Mouse (Mus musculus) MEL (cell line): ENCODE data around the gene Cntnap2. TPM values are rescaled to one million over a fixed set of nuclear protein-coding genes. Genes with fewer than 3 reads are reported as not detected.

Experiments used
- DNase-seq: peaks from one replicate; pipeline ENCODE4 v3.0.0; 2011; ENCODE audit warnings: low read depth, low spot score
- H3K27ac ChIP-seq: 2 replicates; pipeline ENCODE4 v1.5.1; 2012; ENCODE audit warnings: low read depth, mild to moderate bottlenecking, control low read depth, low read length, moderate library complexity; ENCODE audit not compliant: control insufficient read depth
- H3K27me3 ChIP-seq, 2 experiments: fragments of 150-350 bp in 1 of 2; sonication (generic) in 1 of 2; 2 replicates each; pipeline ENCODE4 v1.6.1; 2012; ENCODE audit warnings: low read length in 2 of 2, mild to moderate bottlenecking in 2 of 2, improper control_type of control experiment in 1 of 2, moderate library complexity in 1 of 2; ENCODE audit not compliant: insufficient read depth in 2 of 2, control insufficient read depth in 1 of 2
- H3K36me3 ChIP-seq, 2 experiments: 2 replicates each; pipeline ENCODE4 v1.6.1; 2012 to 2014; ENCODE audit warnings: low read length in 2 of 2, improper control_type of control experiment in 1 of 2, inconsistent platforms in 1 of 2, mild to moderate bottlenecking in 1 of 2; ENCODE audit not compliant: insufficient read depth in 2 of 2, control insufficient read depth in 1 of 2
- H3K4me1 ChIP-seq, 2 experiments: fragments of 150-350 bp in 1 of 2; sonication (generic) in 1 of 2; 2 replicates each; pipeline ENCODE4 v1.6.1; 2012; ENCODE audit warnings: low read length in 2 of 2, improper control_type of control experiment in 1 of 2, mild to moderate bottlenecking in 1 of 2; ENCODE audit not compliant: insufficient read depth in 2 of 2, control insufficient read depth in 1 of 2
- H3K4me3 ChIP-seq, 2 experiments: fragments of 150-350 bp in 1 of 2; sonication (generic) in 1 of 2; 2 replicates each; pipeline ENCODE4 v1.5.1; 2012; ENCODE audit warnings: low read depth in 2 of 2, low read length in 2 of 2, mild to moderate bottlenecking in 2 of 2, moderate library complexity in 2 of 2, control low read depth in 1 of 2, improper control_type of control experiment in 1 of 2; ENCODE audit not compliant: control insufficient read depth in 1 of 2, insufficient read depth in 1 of 2
- H3K79me2 ChIP-seq: 2 replicates; pipeline ENCODE4 v1.6.1; 2012; ENCODE audit warnings: mild to moderate bottlenecking, low read length, moderate library complexity; ENCODE audit not compliant: control insufficient read depth, poor library complexity, insufficient read depth
- H3K9ac ChIP-seq: 2 replicates; pipeline ENCODE4 v1.6.1; 2012; ENCODE audit warnings: low read depth, mild to moderate bottlenecking, control low read depth, low read length, moderate library complexity; ENCODE audit not compliant: control insufficient read depth, poor library complexity, severe bottlenecking
- H3K9me3 ChIP-seq: fragments of 150-350 bp; sonication (generic); replicated peaks from 2 replicates; pipeline ENCODE4 v1.6.1; 2012; ENCODE audit warnings: mild to moderate bottlenecking, low read length, improper control_type of control experiment, moderate library complexity; ENCODE audit not compliant: insufficient read depth
- CHD1 ChIP-seq: IDR thresholded peaks from 2 replicates; pipeline ENCODE4 v1.6.1; 2012; ENCODE audit warnings: low read depth, mild to moderate bottlenecking, inconsistent platforms, low read length, improper control_type of control experiment
- CHD2 ChIP-seq: IDR thresholded peaks from 2 replicates; pipeline ENCODE4 v1.6.1; 2011; ENCODE audit warnings: low read length, improper control_type of control experiment
- CTCF ChIP-seq, 3 experiments: IDR thresholded peaks in 2 of 3; conservative IDR thresholded peaks in 1 of 3; 2 replicates each; pipeline ENCODE4 v1.5.1; 2011 to 2012; ENCODE audit warnings: low read length in 3 of 3, low read depth in 2 of 3, mild to moderate bottlenecking in 2 of 3, improper control_type of control experiment in 1 of 3, inconsistent platforms in 1 of 3, mixed read lengths in 1 of 3, moderate library complexity in 1 of 3; ENCODE audit not compliant: control insufficient read depth in 1 of 3, insufficient read depth in 1 of 3, poor library complexity in 1 of 3, severe bottlenecking in 1 of 3
- E2F4 ChIP-seq: IDR thresholded peaks from 2 replicates; pipeline ENCODE4 v1.6.1; 2011; ENCODE audit warnings: low read depth, low read length, improper control_type of control experiment, borderline replicate concordance
- EP300 ChIP-seq, 2 experiments: IDR thresholded peaks; 2 replicates each; pipeline ENCODE4 v1.6.1; 2011; ENCODE audit warnings: improper control_type of control experiment in 2 of 2, low read length in 2 of 2, low read depth in 1 of 2, mild to moderate bottlenecking in 1 of 2
- GABPA ChIP-seq: IDR thresholded peaks from 2 replicates; pipeline ENCODE4 v1.6.1; 2012; ENCODE audit warnings: low read depth, mild to moderate bottlenecking, inconsistent platforms, low read length, improper control_type of control experiment, moderate library complexity
- HCFC1 ChIP-seq: IDR thresholded peaks from 2 replicates; pipeline ENCODE4 v1.6.1; 2012; ENCODE audit warnings: low read depth, mild to moderate bottlenecking, inconsistent platforms, low read length, improper control_type of control experiment, moderate library complexity
- JUND ChIP-seq: IDR thresholded peaks from 2 replicates; pipeline ENCODE4 v1.6.1; 2011; ENCODE audit warnings: low read depth, mild to moderate bottlenecking, improper control_type of control experiment, low read length
- MAX ChIP-seq: IDR thresholded peaks from 2 replicates; pipeline ENCODE4 v1.6.1; 2011; ENCODE audit warnings: low read length, improper control_type of control experiment
- MEF2A ChIP-seq: IDR thresholded peaks from 2 replicates; pipeline ENCODE4 v1.6.1; 2014; ENCODE audit warnings: low read depth, mild to moderate bottlenecking, inconsistent platforms, low read length, improper control_type of control experiment; ENCODE audit not compliant: poor library complexity, insufficient replicate concordance, severe bottlenecking; ENCODE audit errors: extremely low read depth
- MXI1 ChIP-seq: IDR thresholded peaks from 2 replicates; pipeline ENCODE4 v1.6.1; 2011; ENCODE audit warnings: mild to moderate bottlenecking, low read depth, low read length, improper control_type of control experiment
- MYB ChIP-seq: IDR thresholded peaks from 2 replicates; pipeline ENCODE4 v1.6.1; 2011; ENCODE audit warnings: mild to moderate bottlenecking, low read depth, low read length, improper control_type of control experiment
- NELFE ChIP-seq: IDR thresholded peaks from 2 replicates; pipeline ENCODE4 v1.6.1; 2011; ENCODE audit warnings: low read depth, low read length, improper control_type of control experiment
- NRF1 ChIP-seq: IDR thresholded peaks from 2 replicates; pipeline ENCODE4 v1.6.1; 2014; ENCODE audit warnings: low read depth, mild to moderate bottlenecking, inconsistent platforms, low read length, improper control_type of control experiment, moderate library complexity; ENCODE audit not compliant: poor library complexity, insufficient read depth, severe bottlenecking
- POLR2A ChIP-seq, 2 experiments: IDR thresholded peaks; 2 replicates each; pipeline ENCODE4 v1.6.1; 2011 to 2012; ENCODE audit warnings: low read length in 2 of 2, mild to moderate bottlenecking in 2 of 2, control low read depth in 1 of 2, improper control_type of control experiment in 1 of 2, low read depth in 1 of 2, moderate library complexity in 1 of 2; ENCODE audit not compliant: control insufficient read depth in 1 of 2, insufficient read depth in 1 of 2, poor library complexity in 1 of 2
- POLR2AphosphoS2 ChIP-seq: IDR thresholded peaks from 2 replicates; pipeline ENCODE4 v1.6.1; 2011; ENCODE audit warnings: low read length, improper control_type of control experiment
- RCOR1 ChIP-seq: IDR thresholded peaks from 2 replicates; pipeline ENCODE4 v1.6.1; 2012; ENCODE audit warnings: low read depth, mild to moderate bottlenecking, inconsistent platforms, low read length, improper control_type of control experiment
- SIN3A ChIP-seq: IDR thresholded peaks from 2 replicates; pipeline ENCODE4 v1.6.1; 2012; ENCODE audit warnings: low read length, improper control_type of control experiment, inconsistent platforms
- SMC3 ChIP-seq: IDR thresholded peaks from 2 replicates; pipeline ENCODE4 v1.6.1; 2011; ENCODE audit warnings: low read depth, low read length, improper control_type of control experiment
- TBP ChIP-seq: IDR thresholded peaks from 2 replicates; pipeline ENCODE4 v1.8.0; 2011; ENCODE audit warnings: low read depth, low read length, improper control_type of control experiment
- TCF12 ChIP-seq: IDR thresholded peaks from 2 replicates; pipeline ENCODE4 v1.6.1; 2014; ENCODE audit warnings: low read depth, mild to moderate bottlenecking, inconsistent platforms, low read length, improper control_type of control experiment, moderate library complexity
- UBTF ChIP-seq: IDR thresholded peaks from 2 replicates; pipeline ENCODE4 v1.6.1; 2012; ENCODE audit warnings: low read depth, mild to moderate bottlenecking, inconsistent platforms, low read length, improper control_type of control experiment, moderate library complexity, borderline replicate concordance; ENCODE audit not compliant: insufficient read depth
- ZC3H11A ChIP-seq: IDR thresholded peaks from 2 replicates; pipeline ENCODE4 v1.6.1; 2012; ENCODE audit warnings: low read depth, mild to moderate bottlenecking, inconsistent platforms, low read length, improper control_type of control experiment
- ZKSCAN1 ChIP-seq: IDR thresholded peaks from 2 replicates; pipeline ENCODE4 v1.6.1; 2012; ENCODE audit warnings: low read depth, mild to moderate bottlenecking, inconsistent platforms, low read length, improper control_type of control experiment, moderate library complexity
- ZMIZ1 ChIP-seq: IDR thresholded peaks from 2 replicates; pipeline ENCODE4 v1.6.1; 2012; ENCODE audit warnings: low read depth, mild to moderate bottlenecking, inconsistent platforms, low read length, improper control_type of control experiment, moderate library complexity
- ZNF384 ChIP-seq: IDR thresholded peaks from 2 replicates; pipeline ENCODE4 v1.6.1; 2012; ENCODE audit warnings: low read depth, mild to moderate bottlenecking, inconsistent platforms, low read length, improper control_type of control experiment
- polyA plus RNA-seq, 2 experiments: library from polyadenylated mRNA; stranded (reverse) in 1 of 2; unstranded in 1 of 2; fragments of >175 nt in 1 of 2; fragments of >200 nt in 1 of 2; gene quantifications; 2 replicates each; pipeline versions ENCODE4 v1.2.1 to v1.2.4; 2012; ENCODE audit warnings: low replicate concordance in 2 of 2, low read depth in 1 of 2; ENCODE audit not compliant: insufficient read length in 2 of 2, insufficient read depth in 1 of 2, missing spikeins in 1 of 2
- total RNA-seq: library from RNA; depleted of rRNA; stranded (reverse); fragments of 300-350 nt; gene quantifications from 2 replicates; pipeline ENCODE4 v1.2.3, GENCODE M21; 2012

Gene Cntnap2
- total and polyA plus RNA-seq, 3 experiments = 0.01 TPM; not detected in 2

DNA sequence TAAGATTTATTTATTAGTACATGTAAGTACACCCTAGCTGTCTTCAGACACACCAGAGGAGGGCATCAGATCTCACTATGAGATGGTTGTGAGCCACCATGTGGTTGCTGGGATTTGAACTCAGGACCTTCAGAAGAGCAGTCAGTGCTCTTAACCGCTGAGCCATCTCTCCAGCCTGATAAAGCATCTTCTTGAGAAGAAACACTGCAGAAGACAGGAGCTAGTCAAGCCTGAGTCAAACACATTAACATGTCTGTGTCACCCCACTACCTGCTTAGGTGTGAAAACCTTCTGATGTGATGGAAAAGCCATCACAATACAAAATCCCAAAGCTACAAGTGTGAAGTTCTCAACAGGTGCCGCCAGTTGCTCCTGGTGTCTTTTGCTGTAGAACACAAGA lies 2275.2 kb downstream of the Cntnap2 start:
- Histone ChIP-seq H3K4me3 (no peak overlapping the region), H3K36me3 (peaks cover 0 to 2% of the 10 kb centered on the region in 2 experiments; a peak in 1 of 4 replicates), H3K27me3 (peaks cover 2 to 5% of the 10 kb centered on the region in 2 experiments), H3K27ac (no peak overlapping the region), H3K9me3 (no peaks in the 10 kb centered on the region), H3K4me1 (peaks cover 0 to 3% of the 10 kb centered on the region in 2 experiments; a peak in 1 of 4 replicates), H3K9ac (no peak overlapping the region), H3K79me2 (no peaks in the 10 kb centered on the region)
- DNase-seq = no peak
- TF ChIP-seq MEF2A = no peak
- TF ChIP-seq RCOR1 = no peak
- peak; percentile 72; the same call in 1 of the 2 replicates for TF ChIP-seq TBP

DNA sequence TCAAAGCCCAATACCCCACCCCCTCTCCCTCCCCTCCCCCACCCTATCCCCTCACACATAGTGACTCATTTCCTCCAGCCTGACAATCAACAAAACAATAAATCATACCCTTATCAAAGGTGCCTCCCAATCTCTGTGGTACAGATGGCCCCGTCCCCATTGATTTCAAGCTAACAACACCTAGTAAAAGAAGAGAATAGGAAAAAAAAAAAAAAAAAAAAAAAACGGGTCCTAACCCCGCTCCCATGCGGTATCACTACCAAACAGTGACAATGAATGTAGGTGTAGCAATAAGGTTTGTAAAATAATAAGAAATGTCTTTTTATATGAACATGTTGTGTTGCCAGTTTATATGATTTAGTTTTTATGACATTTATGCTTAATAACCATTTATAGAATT lies 2278.1 kb downstream of the Cntnap2 start:
- TF ChIP-seq ZNF384 (peak; percentile 76), NRF1 (no peak), HCFC1 (no peak), TBP (no peak), TCF12 (0 out of 2 replicates have a peak, but pooled peaks have one; percentile 39), ZMIZ1 (no peak), POLR2A (IDR thresholded peaks at IDR 0.05; ENCODE audit: control insufficient read depth in 1 of 2, insufficient read depth in 1 of 2, low read depth in 1 of 2, low read length in 2 of 2, poor library complexity in 1 of 2) (no peak), EP300 (IDR thresholded peaks at IDR 0.05; ENCODE audit: low read depth in 1 of 2, low read length in 2 of 2) (peak; percentile 18 to 38; a peak in 2 of 4 replicates), E2F4 (no peak), NELFE (no peak)
- H3K4me3 ChIP-seq = no peak overlapping the region
- H3K36me3 ChIP-seq = peaks cover 0 to 2% of the 10 kb centered on the region in 2 experiments; a peak in 1 of 4 replicates
- H3K9me3 ChIP-seq = no peaks in the 10 kb centered on the region
- H3K27me3 ChIP-seq = peaks cover 2 to 5% of the 10 kb centered on the region in 2 experiments
- H3K27ac ChIP-seq = no peak overlapping the region
- peaks cover 0 to 3% of the 10 kb centered on the region in 2 experiments; a peak in 1 of 4 replicates for H3K4me1 ChIP-seq
- no peak overlapping the region for H3K9ac ChIP-seq
- peak; percentile 14 for DNase-seq
- no peaks in the 10 kb centered on the region for H3K79me2 ChIP-seq

DNA sequence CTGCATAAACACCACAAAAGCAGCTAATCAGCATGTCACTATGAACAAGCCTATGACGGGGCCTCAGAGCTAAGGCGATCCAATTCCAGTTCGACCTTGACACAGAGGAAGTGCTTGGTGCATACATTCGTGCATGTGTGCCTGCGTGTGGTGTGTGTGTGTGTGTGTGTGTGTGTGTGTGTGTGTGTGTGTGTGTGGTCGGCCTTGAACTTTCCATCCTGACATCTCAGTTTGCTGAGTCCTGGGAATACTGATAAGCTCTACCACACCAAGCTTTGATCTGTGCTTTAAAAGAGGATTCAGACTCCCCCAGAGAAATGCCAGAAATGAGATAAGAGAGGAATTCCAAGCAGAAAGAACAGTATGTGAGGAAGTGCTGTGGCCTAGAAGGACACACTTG lies 2279.0 kb downstream of the Cntnap2 start:
- Histone ChIP-seq H3K27ac (no peak overlapping the region), H3K9ac (no peak overlapping the region), H3K79me2 (no peaks in the 10 kb centered on the region), H3K36me3 (peaks cover 0 to 2% of the 10 kb centered on the region in 2 experiments; a peak in 1 of 4 replicates), H3K27me3 (peaks cover 4 to 5% of the 10 kb centered on the region in 2 experiments), H3K4me1 (peaks cover 0 to 3% of the 10 kb centered on the region in 2 experiments; a peak in 1 of 4 replicates), H3K4me3 (no peak overlapping the region), H3K9me3 (no peaks in the 10 kb centered on the region)
- no peak for DNase-seq
- TF ChIP-seq MYB (no peak), NELFE (no peak), UBTF (no peak), CHD1 (no peak), ZC3H11A (no peak), GABPA (no peak), SIN3A (no peak), JUND (no peak), ZMIZ1 (no peak), CHD2 (no peak), MXI1 (no peak), EP300 (IDR thresholded peaks at IDR 0.05; ENCODE audit: low read depth in 1 of 2, low read length in 2 of 2) (no peak), POLR2AphosphoS2 (no peak), MAX (no peak), ZKSCAN1 (no peak), CTCF (IDR thresholded peaks at IDR 0.05 in 2 of 3, conservative IDR thresholded peaks at IDR 0.05 in 1 of 3; ENCODE audit: control insufficient read depth in 1 of 3, insufficient read depth in 1 of 3, low read depth in 2 of 3, low read length in 3 of 3, poor library complexity in 1 of 3, severe bottlenecking in 1 of 3) (no peak), SMC3 (no peak)
